Mouse (Mus musculus): ENCODE measurements around the gene Prpf18.
"Not testable (repeated sequence)": the region's sequence is repeated elsewhere in the genome, so short reads cannot be mapped to it uniquely, and the experiment has no call there.

The Prpf18 gene

DNA sequence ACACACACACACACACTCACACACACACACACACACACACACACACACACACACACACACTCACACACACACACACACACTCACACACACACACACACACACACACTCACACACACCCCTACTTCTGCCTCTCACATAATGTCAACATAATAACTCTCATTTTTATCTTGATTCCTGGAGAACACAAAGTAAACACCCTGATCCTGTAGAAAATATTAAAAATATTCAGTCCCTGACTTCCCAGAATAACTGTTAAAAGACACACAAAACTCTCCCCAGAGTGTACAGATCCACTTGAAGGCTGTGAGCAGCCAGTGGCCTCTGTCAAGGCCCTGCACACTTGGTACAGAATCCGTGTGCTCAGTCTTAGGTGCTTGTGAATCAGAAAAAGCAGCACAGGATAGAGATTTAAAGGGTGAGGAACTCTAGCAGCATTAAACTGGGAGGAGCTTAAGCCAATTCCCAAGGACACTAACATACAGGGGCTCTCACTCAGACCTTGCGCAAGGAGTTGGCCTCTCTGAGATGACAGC, 36.8 kb downstream of the Prpf18 start:
- DNase-seq (ENCODE audit: low spot score in 2 of 2): no peak

DNA sequence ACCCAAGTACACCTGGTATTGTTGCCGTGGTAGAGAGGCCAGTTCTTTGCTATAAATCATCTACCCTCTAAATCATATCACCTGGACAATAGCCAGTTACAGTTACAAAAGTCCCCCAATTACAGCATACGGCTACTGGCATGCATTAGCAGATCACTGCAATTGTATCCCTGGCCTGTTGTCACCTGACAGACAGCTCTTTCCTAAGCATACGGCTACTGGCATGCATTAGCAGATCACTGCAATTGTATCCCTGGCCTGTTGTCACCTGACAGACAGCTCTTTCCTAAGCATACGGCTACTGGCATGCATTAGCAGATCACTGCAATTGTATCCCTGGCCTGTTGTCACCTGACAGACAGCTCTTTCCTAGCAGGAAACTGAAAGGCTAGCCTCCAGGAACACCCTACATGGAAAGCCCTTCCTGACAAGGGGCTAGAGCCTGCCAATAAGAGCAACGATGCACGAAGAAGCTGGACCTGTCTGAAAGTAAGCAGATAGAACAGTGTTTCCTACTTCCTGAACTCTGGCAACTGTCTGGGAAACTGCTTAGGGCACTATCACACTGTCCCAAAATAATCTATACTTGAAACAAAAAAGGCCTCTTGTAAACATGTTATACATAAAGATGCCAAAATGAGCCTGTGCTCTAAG, 37.5 kb downstream of the Prpf18 start:
- not testable (repeated sequence) for DNase-seq (ENCODE audit: low spot score in 2 of 2)

- no peak for DNase-seq (ENCODE audit: low spot score in 2 of 2)
Observed at GRCm38 (mm10) chr2:4611704-4612103, 40.2 kb downstream of the Prpf18 start.

GRCm38 (mm10) chr2:4611295-4611694, 40.6 kb downstream of the Prpf18 start:
- DNase-seq (ENCODE audit: low spot score in 2 of 2): no peak

DNA sequence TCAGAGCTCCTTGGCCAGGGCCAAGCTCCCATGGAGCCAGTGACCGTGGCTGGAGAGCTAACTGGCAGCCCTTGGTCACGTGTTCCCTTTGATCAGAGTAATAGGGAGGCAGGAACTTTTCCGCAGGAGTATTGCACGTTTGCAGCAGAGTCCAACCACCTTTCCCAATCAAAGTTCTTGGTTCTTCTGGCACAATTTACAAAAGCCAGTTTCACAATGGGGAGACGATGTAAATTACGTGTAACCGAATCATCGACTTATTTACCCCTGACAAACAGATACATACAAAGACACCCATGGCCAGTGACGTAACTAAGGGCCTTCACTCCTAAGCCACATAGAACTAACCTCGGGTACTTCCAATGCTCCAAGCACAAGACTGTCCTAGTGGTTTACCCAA, 42.5 kb downstream of the Prpf18 start:
- DNase-seq (ENCODE audit: low spot score in 2 of 2): no peak

DNA sequence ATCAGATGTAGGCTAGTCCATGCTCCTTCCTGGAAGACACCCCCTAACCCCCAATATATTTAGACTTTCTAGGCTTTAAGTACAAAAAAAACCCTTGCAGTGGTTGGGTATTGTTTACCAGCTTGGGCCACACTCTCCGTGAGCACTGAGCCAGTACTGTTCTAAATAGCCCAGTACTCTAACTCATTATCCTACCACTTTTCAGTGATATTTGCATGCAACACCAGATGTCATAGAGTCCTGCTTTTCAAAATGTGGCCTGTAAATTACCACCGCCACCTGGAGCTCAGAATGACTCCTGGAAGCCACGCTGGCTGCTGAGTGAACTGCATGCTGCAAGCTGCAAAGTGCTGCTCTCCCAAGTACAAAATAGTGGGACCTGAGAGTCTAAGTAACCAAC, 43.7 kb downstream of the Prpf18 start:
- DNase-seq (ENCODE audit: low spot score in 2 of 2): no peak

DNA sequence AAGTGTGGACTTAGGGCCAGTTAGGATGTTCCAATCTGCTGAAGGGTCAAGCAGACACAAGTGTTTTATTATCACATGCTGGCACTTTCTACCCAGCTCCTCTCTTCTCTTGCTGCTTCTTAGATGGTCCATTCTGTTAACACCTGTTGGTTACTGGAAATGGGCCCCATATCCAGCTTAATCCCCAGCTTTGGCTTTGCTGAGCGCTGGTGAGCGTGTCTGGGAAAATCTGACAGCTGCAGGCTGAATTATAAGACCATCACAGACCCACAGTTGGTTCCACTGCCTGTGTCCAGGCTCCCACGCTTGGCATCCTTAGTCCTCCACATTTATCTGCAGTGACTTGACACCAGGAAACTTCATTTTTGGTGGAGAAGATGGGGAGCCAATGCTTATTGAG, 45.4 kb downstream of the Prpf18 start:
- no peak for DNase-seq (ENCODE audit: low spot score in 2 of 2)

DNA sequence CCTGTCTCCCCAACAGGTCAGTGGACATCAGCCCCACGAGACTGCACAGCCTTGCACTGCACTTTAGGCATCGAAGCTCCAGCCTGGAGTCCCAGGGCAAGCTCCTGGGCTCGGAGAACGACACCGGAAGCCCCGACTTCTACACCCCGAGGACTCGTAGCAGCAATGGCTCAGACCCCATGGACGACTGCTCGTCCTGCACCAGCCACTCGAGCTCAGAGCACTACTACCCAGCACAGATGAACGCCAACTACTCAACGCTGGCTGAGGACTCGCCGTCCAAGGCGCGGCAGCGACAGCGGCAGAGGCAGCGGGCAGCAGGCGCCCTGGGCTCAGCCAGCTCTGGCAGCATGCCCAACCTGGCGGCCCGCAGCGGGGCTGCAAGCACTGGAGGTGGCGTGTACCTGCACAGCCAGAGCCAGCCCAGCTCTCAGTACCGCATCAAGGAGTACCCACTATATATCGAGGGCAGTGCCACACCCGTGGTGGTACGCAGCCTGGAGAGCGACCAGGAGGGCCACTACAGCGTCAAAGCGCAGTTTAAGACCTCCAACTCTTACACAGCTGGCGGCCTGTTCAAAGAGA, 48.5 kb downstream of the Prpf18 start:
- no peak for DNase-seq (ENCODE audit: low spot score in 2 of 2)

DNA sequence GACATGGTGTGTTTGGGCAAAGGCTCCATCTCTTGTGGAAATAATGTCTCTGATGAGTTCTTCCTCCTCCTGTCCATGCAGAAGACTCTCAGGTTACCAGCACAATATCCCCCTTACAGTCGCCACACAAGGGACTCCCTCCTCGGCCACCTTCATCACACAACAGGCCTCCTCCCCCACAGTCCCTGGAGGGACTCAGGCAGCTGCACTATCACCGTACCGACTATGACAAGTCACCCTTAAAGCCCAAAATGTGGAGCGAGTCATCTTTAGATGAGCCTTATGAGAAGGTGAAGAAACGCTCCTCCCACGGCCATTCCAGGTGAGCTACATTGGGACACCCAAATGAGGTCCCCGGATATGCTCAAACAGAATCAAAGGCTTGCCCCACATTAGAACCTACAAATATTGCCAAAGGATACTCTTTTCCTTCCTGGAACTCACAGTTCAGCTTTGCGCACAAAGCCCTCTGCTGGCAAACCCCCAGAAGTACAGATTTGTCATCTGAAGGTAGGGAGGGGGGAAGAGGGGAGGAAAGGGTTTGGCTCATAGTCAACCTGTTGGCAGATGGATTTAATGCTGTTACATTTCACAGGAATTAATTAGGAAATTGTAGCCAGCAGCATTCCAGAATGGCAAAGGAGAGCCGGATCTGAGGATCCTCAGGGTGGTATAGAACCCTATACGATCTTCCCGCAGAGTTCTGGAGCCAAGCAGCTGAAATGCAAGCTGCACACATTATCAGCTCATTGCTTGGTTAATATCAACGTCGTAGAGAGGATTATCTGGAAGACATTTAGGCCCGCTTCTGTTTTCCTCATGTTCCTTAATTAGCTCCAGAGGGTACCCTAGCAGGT, 50.7 kb downstream of the Prpf18 start:
- DNase-seq (ENCODE audit: low spot score in 2 of 2): peak; percentile 14 to 27

DNA sequence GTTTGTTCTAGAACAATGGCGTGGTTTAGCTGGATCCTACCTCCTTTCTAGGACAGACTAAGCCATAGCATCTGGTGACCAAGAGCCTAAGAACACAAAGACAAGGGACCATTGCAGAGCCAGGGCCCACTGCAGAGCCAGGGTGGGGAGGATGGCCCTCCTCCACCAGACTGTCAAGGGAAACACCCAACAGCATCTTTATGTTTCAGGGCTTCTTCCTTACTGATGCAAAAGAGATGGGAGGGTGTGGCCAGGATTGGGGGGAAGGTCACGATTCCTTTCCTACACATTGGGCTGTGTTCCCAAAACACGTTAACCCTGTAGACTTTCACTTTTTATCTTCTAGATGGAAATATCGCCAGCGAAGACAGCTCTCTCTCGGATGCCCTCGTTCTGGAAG, 54.9 kb downstream of the Prpf18 start:
- DNase-seq (ENCODE audit: low spot score in 2 of 2): no peak

- DNase-seq (ENCODE audit: low spot score in 2 of 2): no peak
Observed at GRCm38 (mm10) chr2:4593878-4594387, 58.0 kb downstream of the Prpf18 start.

DNA sequence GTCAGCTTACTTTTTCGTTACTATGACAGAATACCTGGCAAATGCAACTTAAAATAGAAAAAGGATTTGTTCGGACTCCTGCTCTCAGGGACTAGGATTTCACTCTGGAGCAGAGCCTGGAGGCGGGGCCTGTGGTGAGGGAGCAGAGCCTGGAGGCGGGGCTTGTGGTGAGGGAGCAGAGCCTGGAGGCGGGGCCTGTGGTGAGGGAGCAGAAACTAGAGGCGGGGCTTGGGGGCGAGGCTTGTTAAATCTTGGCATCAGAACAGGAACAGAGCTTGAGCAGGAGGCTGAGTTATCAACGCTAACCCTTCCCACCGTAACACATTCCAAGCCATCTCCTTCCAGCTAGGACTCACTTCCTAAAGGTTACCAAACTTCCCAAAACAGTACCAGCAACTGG, 58.5 kb downstream of the Prpf18 start:
- DNase-seq (ENCODE audit: low spot score in 2 of 2): no peak

GRCm38 (mm10) chr2:4592666-4593065, 59.2 kb downstream of the Prpf18 start:
- no peak for DNase-seq (ENCODE audit: low spot score in 2 of 2)

GRCm38 (mm10) chr2:4591647-4592046, 60.3 kb downstream of the Prpf18 start:
- DNase-seq (ENCODE audit: low spot score in 2 of 2): peak; percentile 33 to 57

DNA sequence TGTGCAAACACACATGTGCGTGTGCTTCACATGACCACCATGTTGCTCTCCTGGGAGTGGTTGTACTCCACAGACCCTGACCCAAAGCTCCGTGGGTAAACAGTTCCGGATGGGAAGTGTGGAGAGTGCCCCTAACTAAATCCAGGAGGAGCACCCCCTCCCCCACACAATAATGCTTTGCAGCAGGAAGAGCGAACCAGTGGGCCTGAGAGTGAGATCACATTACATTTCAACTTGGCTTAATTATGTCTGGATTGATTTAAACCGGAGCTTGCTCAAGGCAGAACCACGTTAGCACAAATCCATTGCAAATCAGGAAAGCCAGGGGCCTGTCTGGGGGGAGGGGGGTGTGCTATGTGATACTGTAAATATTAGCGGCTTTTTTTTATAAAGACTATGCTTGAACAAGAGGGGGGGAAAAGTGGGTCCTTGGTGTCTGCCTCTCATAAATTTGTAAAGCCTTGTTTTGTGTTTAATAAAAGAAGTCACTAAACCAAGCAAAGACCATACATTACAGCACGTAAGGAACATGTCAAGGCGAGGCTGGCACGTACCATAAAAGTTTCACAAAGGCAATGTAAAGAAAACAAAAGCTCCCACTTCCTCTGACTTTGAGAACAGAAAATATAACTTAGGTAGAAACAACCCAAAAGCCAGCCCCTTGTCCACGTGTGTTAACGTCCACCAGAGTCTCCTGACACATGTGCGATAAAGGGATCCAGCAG, 64.1 kb downstream of the Prpf18 start:
- DNase-seq (ENCODE audit: low spot score in 2 of 2): no peak

- DNase-seq (ENCODE audit: low spot score in 2 of 2): no peak
Observed at GRCm38 (mm10) chr2:4586245-4586644, 65.7 kb downstream of the Prpf18 start.

DNA sequence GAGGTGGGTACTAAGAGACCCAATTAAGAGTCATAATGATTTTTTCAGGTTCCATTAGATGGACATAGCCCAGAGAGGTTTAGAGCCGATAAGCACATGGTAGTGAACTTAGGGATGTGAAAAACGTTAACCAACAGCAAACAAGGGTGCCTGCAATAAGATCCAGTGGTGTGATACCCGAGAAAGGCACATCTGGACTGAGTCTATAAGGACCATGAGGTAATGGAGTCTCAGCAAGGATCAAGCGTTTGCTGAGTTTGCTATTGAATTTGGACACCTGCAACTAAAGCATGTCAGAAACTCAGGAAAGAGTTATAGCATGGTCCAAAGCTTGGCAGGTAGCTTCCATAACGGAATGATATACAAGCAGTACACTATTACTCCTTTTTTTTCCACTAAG, 67.7 kb downstream of the Prpf18 start:
- DNase-seq (ENCODE audit: low spot score in 2 of 2): no peak

- DNase-seq (ENCODE audit: low spot score in 2 of 2): no peak
Observed at GRCm38 (mm10) chr2:4582930-4583329, 69.0 kb downstream of the Prpf18 start.

- peak; percentile 45 to 66 for DNase-seq (ENCODE audit: low spot score in 2 of 2)
Observed at GRCm38 (mm10) chr2:4580666-4581065, 71.2 kb downstream of the Prpf18 start.

DNA sequence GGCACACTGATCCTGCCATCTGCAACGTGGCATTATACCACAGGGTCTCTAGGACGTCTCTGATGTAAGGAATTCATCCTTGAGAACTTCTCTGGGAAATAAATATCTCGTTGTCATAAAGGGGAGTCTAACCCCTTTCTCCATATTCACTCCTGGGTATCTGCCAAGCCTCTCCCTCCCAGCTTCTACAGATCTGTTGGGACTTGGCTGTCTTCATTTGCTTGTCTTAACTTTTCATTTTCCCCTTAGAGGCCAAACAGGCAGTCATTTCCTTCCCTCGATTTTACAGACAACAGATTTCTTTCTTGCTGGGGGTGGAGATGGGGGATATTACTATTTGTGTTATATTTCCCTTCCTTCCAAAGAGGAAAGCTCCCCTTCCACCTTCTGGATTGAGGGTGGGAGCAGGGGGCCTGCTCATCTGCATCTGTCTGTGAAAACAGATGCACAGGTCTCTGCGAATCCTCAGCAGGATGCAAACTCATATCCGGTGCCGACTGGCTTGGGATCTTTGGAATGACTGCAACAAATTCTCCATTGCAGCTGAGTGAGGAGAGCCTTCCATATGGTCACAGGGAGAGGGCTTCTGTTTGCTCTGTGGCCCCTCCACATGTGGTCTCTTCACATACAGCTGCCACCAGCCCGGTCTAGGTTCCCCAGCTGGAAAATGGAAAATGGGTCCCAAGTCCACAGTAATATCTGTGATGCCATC, 72.4 kb downstream of the Prpf18 start:
- DNase-seq (ENCODE audit: low spot score in 2 of 2): no peak

DNA sequence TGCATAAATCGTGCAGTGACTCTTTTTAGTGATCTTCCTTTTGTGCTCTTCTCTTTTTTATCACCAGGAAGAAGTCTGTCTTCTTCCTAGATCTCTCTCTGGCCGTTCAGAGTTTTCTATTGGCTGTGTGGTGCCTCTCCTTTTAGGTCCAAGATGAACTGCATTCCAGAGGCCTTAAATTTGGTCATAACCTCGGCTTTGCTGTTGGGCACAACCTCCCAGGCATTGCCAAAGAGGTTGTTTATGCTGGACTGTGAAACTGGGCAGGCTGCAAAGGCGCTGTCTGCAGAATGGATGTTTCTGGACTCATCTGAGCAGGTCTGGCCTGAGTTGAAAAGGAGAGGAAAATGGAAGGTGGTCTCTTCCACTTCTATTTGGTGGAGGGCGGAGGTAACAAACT, 73.6 kb downstream of the Prpf18 start:
- DNase-seq (ENCODE audit: low spot score in 2 of 2): no peak
